Mouse (Mus musculus) MEL (cell line): ENCODE results near the gene Trf. TPM values are rescaled to one million over a fixed set of nuclear protein-coding genes. Genes with fewer than 3 reads are reported as not detected.

ENCODE experiments used
- DNase-seq: peaks from one replicate; pipeline ENCODE4 v3.0.0; 2011; ENCODE audit warnings: low read depth, low spot score
- H3K27ac ChIP-seq: 2 replicates; pipeline ENCODE4 v1.5.1; 2012; ENCODE audit warnings: low read depth, mild to moderate bottlenecking, control low read depth, low read length, moderate library complexity; ENCODE audit not compliant: control insufficient read depth
- H3K27me3 ChIP-seq, 2 experiments: fragments of 150-350 bp in 1 of 2; sonication (generic) in 1 of 2; 2 replicates each; pipeline ENCODE4 v1.6.1; 2012; ENCODE audit warnings: low read length in 2 of 2, mild to moderate bottlenecking in 2 of 2, improper control_type of control experiment in 1 of 2, moderate library complexity in 1 of 2; ENCODE audit not compliant: insufficient read depth in 2 of 2, control insufficient read depth in 1 of 2
- H3K36me3 ChIP-seq, 2 experiments: 2 replicates each; pipeline ENCODE4 v1.6.1; 2012 to 2014; ENCODE audit warnings: low read length in 2 of 2, improper control_type of control experiment in 1 of 2, inconsistent platforms in 1 of 2, mild to moderate bottlenecking in 1 of 2; ENCODE audit not compliant: insufficient read depth in 2 of 2, control insufficient read depth in 1 of 2
- H3K4me1 ChIP-seq, 2 experiments: fragments of 150-350 bp in 1 of 2; sonication (generic) in 1 of 2; 2 replicates each; pipeline ENCODE4 v1.6.1; 2012; ENCODE audit warnings: low read length in 2 of 2, improper control_type of control experiment in 1 of 2, mild to moderate bottlenecking in 1 of 2; ENCODE audit not compliant: insufficient read depth in 2 of 2, control insufficient read depth in 1 of 2
- H3K4me3 ChIP-seq, 2 experiments: fragments of 150-350 bp in 1 of 2; sonication (generic) in 1 of 2; 2 replicates each; pipeline ENCODE4 v1.5.1; 2012; ENCODE audit warnings: low read depth in 2 of 2, low read length in 2 of 2, mild to moderate bottlenecking in 2 of 2, moderate library complexity in 2 of 2, control low read depth in 1 of 2, improper control_type of control experiment in 1 of 2; ENCODE audit not compliant: control insufficient read depth in 1 of 2, insufficient read depth in 1 of 2
- H3K79me2 ChIP-seq: 2 replicates; pipeline ENCODE4 v1.6.1; 2012; ENCODE audit warnings: mild to moderate bottlenecking, low read length, moderate library complexity; ENCODE audit not compliant: control insufficient read depth, poor library complexity, insufficient read depth
- H3K9ac ChIP-seq: 2 replicates; pipeline ENCODE4 v1.6.1; 2012; ENCODE audit warnings: low read depth, mild to moderate bottlenecking, control low read depth, low read length, moderate library complexity; ENCODE audit not compliant: control insufficient read depth, poor library complexity, severe bottlenecking
- H3K9me3 ChIP-seq: fragments of 150-350 bp; sonication (generic); replicated peaks from 2 replicates; pipeline ENCODE4 v1.6.1; 2012; ENCODE audit warnings: mild to moderate bottlenecking, low read length, improper control_type of control experiment, moderate library complexity; ENCODE audit not compliant: insufficient read depth
- BHLHE40 ChIP-seq: IDR thresholded peaks from 2 replicates; pipeline ENCODE4 v1.6.1; 2012; ENCODE audit warnings: low read depth, mild to moderate bottlenecking, inconsistent platforms, low read length, improper control_type of control experiment, borderline replicate concordance
- CHD1 ChIP-seq: IDR thresholded peaks from 2 replicates; pipeline ENCODE4 v1.6.1; 2012; ENCODE audit warnings: low read depth, mild to moderate bottlenecking, inconsistent platforms, low read length, improper control_type of control experiment
- CHD2 ChIP-seq: IDR thresholded peaks from 2 replicates; pipeline ENCODE4 v1.6.1; 2011; ENCODE audit warnings: low read length, improper control_type of control experiment
- CTCF ChIP-seq, 3 experiments: IDR thresholded peaks in 2 of 3; conservative IDR thresholded peaks in 1 of 3; 2 replicates each; pipeline ENCODE4 v1.5.1; 2011 to 2012; ENCODE audit warnings: low read length in 3 of 3, low read depth in 2 of 3, mild to moderate bottlenecking in 2 of 3, improper control_type of control experiment in 1 of 3, inconsistent platforms in 1 of 3, mixed read lengths in 1 of 3, moderate library complexity in 1 of 3; ENCODE audit not compliant: control insufficient read depth in 1 of 3, insufficient read depth in 1 of 3, poor library complexity in 1 of 3, severe bottlenecking in 1 of 3
- ELF1 ChIP-seq: IDR thresholded peaks from 2 replicates; pipeline ENCODE4 v1.6.1; 2014; ENCODE audit warnings: low read depth, mild to moderate bottlenecking, inconsistent platforms, low read length, improper control_type of control experiment, moderate library complexity
- EP300 ChIP-seq, 2 experiments: IDR thresholded peaks; 2 replicates each; pipeline ENCODE4 v1.6.1; 2011; ENCODE audit warnings: improper control_type of control experiment in 2 of 2, low read length in 2 of 2, low read depth in 1 of 2, mild to moderate bottlenecking in 1 of 2
- ETS1 ChIP-seq: IDR thresholded peaks from 2 replicates; pipeline ENCODE4 v1.6.1; 2012; ENCODE audit warnings: low read depth, mild to moderate bottlenecking, inconsistent platforms, low read length, improper control_type of control experiment, moderate library complexity
- GABPA ChIP-seq: IDR thresholded peaks from 2 replicates; pipeline ENCODE4 v1.6.1; 2012; ENCODE audit warnings: low read depth, mild to moderate bottlenecking, inconsistent platforms, low read length, improper control_type of control experiment, moderate library complexity
- GATA1 ChIP-seq: IDR thresholded peaks from 2 replicates; pipeline ENCODE4 v1.6.1; 2011; ENCODE audit warnings: low read depth, low read length, improper control_type of control experiment
- JUND ChIP-seq: IDR thresholded peaks from 2 replicates; pipeline ENCODE4 v1.6.1; 2011; ENCODE audit warnings: low read depth, mild to moderate bottlenecking, improper control_type of control experiment, low read length
- KAT2A ChIP-seq: conservative IDR thresholded peaks from 2 replicates; pipeline ENCODE4 v1.6.1; 2012; ENCODE audit warnings: low read depth, low read length, improper control_type of control experiment, inconsistent platforms
- MAFK ChIP-seq: IDR thresholded peaks from 2 replicates; pipeline ENCODE4 v1.6.1; 2011; ENCODE audit warnings: low read depth, mild to moderate bottlenecking, low read length, improper control_type of control experiment, borderline replicate concordance
- MAX ChIP-seq: IDR thresholded peaks from 2 replicates; pipeline ENCODE4 v1.6.1; 2011; ENCODE audit warnings: low read length, improper control_type of control experiment
- MAZ ChIP-seq: IDR thresholded peaks from 2 replicates; pipeline ENCODE4 v1.6.1; 2012; ENCODE audit warnings: low read depth, mild to moderate bottlenecking, inconsistent platforms, low read length, improper control_type of control experiment
- MEF2A ChIP-seq: IDR thresholded peaks from 2 replicates; pipeline ENCODE4 v1.6.1; 2014; ENCODE audit warnings: low read depth, mild to moderate bottlenecking, inconsistent platforms, low read length, improper control_type of control experiment; ENCODE audit not compliant: poor library complexity, insufficient replicate concordance, severe bottlenecking; ENCODE audit errors: extremely low read depth
- MXI1 ChIP-seq: IDR thresholded peaks from 2 replicates; pipeline ENCODE4 v1.6.1; 2011; ENCODE audit warnings: mild to moderate bottlenecking, low read depth, low read length, improper control_type of control experiment
- MYB ChIP-seq: IDR thresholded peaks from 2 replicates; pipeline ENCODE4 v1.6.1; 2011; ENCODE audit warnings: mild to moderate bottlenecking, low read depth, low read length, improper control_type of control experiment
- MYC ChIP-seq: IDR thresholded peaks from 2 replicates; pipeline ENCODE4 v1.6.1; 2011; ENCODE audit warnings: low read depth, mild to moderate bottlenecking, low read length, improper control_type of control experiment, moderate library complexity
- NELFE ChIP-seq: IDR thresholded peaks from 2 replicates; pipeline ENCODE4 v1.6.1; 2011; ENCODE audit warnings: low read depth, low read length, improper control_type of control experiment
- NRF1 ChIP-seq: IDR thresholded peaks from 2 replicates; pipeline ENCODE4 v1.6.1; 2014; ENCODE audit warnings: low read depth, mild to moderate bottlenecking, inconsistent platforms, low read length, improper control_type of control experiment, moderate library complexity; ENCODE audit not compliant: poor library complexity, insufficient read depth, severe bottlenecking
- POLR2A ChIP-seq, 2 experiments: IDR thresholded peaks; 2 replicates each; pipeline ENCODE4 v1.6.1; 2011 to 2012; ENCODE audit warnings: low read length in 2 of 2, mild to moderate bottlenecking in 2 of 2, control low read depth in 1 of 2, improper control_type of control experiment in 1 of 2, low read depth in 1 of 2, moderate library complexity in 1 of 2; ENCODE audit not compliant: control insufficient read depth in 1 of 2, insufficient read depth in 1 of 2, poor library complexity in 1 of 2
- POLR2AphosphoS2 ChIP-seq: IDR thresholded peaks from 2 replicates; pipeline ENCODE4 v1.6.1; 2011; ENCODE audit warnings: low read length, improper control_type of control experiment
- POLR2AphosphoS5 ChIP-seq: IDR thresholded peaks from 2 replicates; pipeline ENCODE4 v1.6.1; 2012; ENCODE audit warnings: low read depth, borderline replicate concordance, mild to moderate bottlenecking, inconsistent platforms, low read length, moderate library complexity, mixed read lengths
- RCOR1 ChIP-seq: IDR thresholded peaks from 2 replicates; pipeline ENCODE4 v1.6.1; 2012; ENCODE audit warnings: low read depth, mild to moderate bottlenecking, inconsistent platforms, low read length, improper control_type of control experiment
- TAL1 ChIP-seq: IDR thresholded peaks from 2 replicates; pipeline ENCODE4 v1.6.1; 2012; ENCODE audit warnings: mild to moderate bottlenecking, inconsistent platforms, low read length, moderate library complexity, mixed read lengths
- TBP ChIP-seq: IDR thresholded peaks from 2 replicates; pipeline ENCODE4 v1.8.0; 2011; ENCODE audit warnings: low read depth, low read length, improper control_type of control experiment
- USF2 ChIP-seq, 2 experiments: IDR thresholded peaks; 2 replicates each; pipeline ENCODE4 v1.6.1; 2011 to 2012; ENCODE audit warnings: improper control_type of control experiment in 2 of 2, low read length in 2 of 2, borderline replicate concordance in 1 of 2, inconsistent platforms in 1 of 2, low read depth in 1 of 2, mild to moderate bottlenecking in 1 of 2; ENCODE audit not compliant: insufficient read depth in 1 of 2
- ZNF384 ChIP-seq: IDR thresholded peaks from 2 replicates; pipeline ENCODE4 v1.6.1; 2012; ENCODE audit warnings: low read depth, mild to moderate bottlenecking, inconsistent platforms, low read length, improper control_type of control experiment
- polyA plus RNA-seq, 2 experiments: library from polyadenylated mRNA; stranded (reverse) in 1 of 2; unstranded in 1 of 2; fragments of >175 nt in 1 of 2; fragments of >200 nt in 1 of 2; gene quantifications; 2 replicates each; pipeline versions ENCODE4 v1.2.1 to v1.2.4; 2012; ENCODE audit warnings: low replicate concordance in 2 of 2, low read depth in 1 of 2; ENCODE audit not compliant: insufficient read length in 2 of 2, insufficient read depth in 1 of 2, missing spikeins in 1 of 2
- total RNA-seq: library from RNA; depleted of rRNA; stranded (reverse); fragments of 300-350 nt; gene quantifications from 2 replicates; pipeline ENCODE4 v1.2.3, GENCODE M21; 2012

Gene Trf
- total and polyA plus RNA-seq, 3 experiments: not detected

DNA sequence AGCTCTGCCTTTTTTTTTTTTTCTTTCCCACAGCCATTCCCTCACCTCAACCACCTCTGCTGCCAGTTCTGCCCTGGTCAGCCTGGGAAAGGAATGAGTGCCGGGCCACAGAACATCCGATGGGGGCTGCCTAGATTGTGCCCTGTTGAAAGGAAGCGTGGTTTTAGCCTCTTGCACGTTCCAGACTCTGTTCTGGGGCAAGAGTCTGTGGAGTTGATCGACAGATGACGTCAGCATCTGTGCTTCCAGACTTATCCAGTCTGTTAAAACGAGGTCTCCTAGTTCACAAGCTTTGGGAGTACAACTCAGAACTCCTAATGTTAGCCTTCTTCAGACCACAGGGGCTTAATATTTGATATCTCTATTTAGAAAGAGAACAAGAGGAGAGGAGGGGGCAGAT lies 3.8 kb upstream of the Trf start:
- H3K9me3 ChIP-seq: no peaks in the 10 kb centered on the region
- H3K27me3 ChIP-seq: no peaks in the 10 kb centered on the region
- no peak overlapping the region for H3K4me3 ChIP-seq
- no peak overlapping the region for H3K27ac ChIP-seq
- 0 out of 4 replicates have a peak, but pooled peaks cover 0 to 3% of the 10 kb centered on the region in 2 experiments for H3K4me1 ChIP-seq
- H3K79me2 ChIP-seq: no peaks in the 10 kb centered on the region
- H3K36me3 ChIP-seq: no peaks in the 10 kb centered on the region
- TF ChIP-seq EP300 (IDR thresholded peaks at IDR 0.05; ENCODE audit: low read depth in 1 of 2, low read length in 2 of 2) (no peak), BHLHE40 (no peak), POLR2A (IDR thresholded peaks at IDR 0.05; ENCODE audit: control insufficient read depth in 1 of 2, insufficient read depth in 1 of 2, low read depth in 1 of 2, low read length in 2 of 2, poor library complexity in 1 of 2) (no peak), NELFE (no peak), CHD1 (no peak), GABPA (no peak), MXI1 (no peak), JUND (no peak), MYB (no peak), MYC (no peak), MAX (no peak), ETS1 (no peak), NRF1 (no peak), USF2 (IDR thresholded peaks at IDR 0.05; ENCODE audit: borderline replicate concordance in 1 of 2, insufficient read depth in 1 of 2, low read depth in 1 of 2, low read length in 2 of 2) (no peak), ELF1 (no peak), GATA1 (no peak), CTCF (IDR thresholded peaks at IDR 0.05 in 2 of 3, conservative IDR thresholded peaks at IDR 0.05 in 1 of 3; ENCODE audit: control insufficient read depth in 1 of 3, insufficient read depth in 1 of 3, low read depth in 2 of 3, low read length in 3 of 3, poor library complexity in 1 of 3, severe bottlenecking in 1 of 3) (no peak), POLR2AphosphoS5 (no peak), ZNF384 (no peak)
- no peak overlapping the region for H3K9ac ChIP-seq
- DNase-seq: no peak

GRCm38 (mm10) chr9:103233006-103233395 lies 2.8 kb upstream of the Trf start:
- H3K27me3 ChIP-seq: no peaks in the 10 kb centered on the region
- H3K27ac ChIP-seq: no peak overlapping the region
- no peak for DNase-seq
- H3K79me2 ChIP-seq: no peaks in the 10 kb centered on the region
- H3K4me3 ChIP-seq: no peak overlapping the region
- H3K4me1 ChIP-seq: 0 out of 4 replicates have a peak, but pooled peaks cover 0 to 3% of the 10 kb centered on the region in 2 experiments
- H3K36me3 ChIP-seq: no peaks in the 10 kb centered on the region
- TF ChIP-seq TAL1: no peak
- TF ChIP-seq BHLHE40: no peak
- no peak for TF ChIP-seq KAT2A
- no peak for TF ChIP-seq POLR2A (IDR thresholded peaks at IDR 0.05; ENCODE audit: control insufficient read depth in 1 of 2, insufficient read depth in 1 of 2, low read depth in 1 of 2, low read length in 2 of 2, poor library complexity in 1 of 2)
- no peak for TF ChIP-seq MAZ
- no peak for TF ChIP-seq POLR2AphosphoS5
- TF ChIP-seq MEF2A: no peak
- TF ChIP-seq RCOR1: no peak
- no peak for TF ChIP-seq MYB
- no peak for TF ChIP-seq POLR2AphosphoS2
- TF ChIP-seq CHD1: no peak
- no peak for TF ChIP-seq TBP
- TF ChIP-seq MAFK: no peak
- TF ChIP-seq USF2 (IDR thresholded peaks at IDR 0.05; ENCODE audit: borderline replicate concordance in 1 of 2, insufficient read depth in 1 of 2, low read depth in 1 of 2, low read length in 2 of 2): no peak
- no peak for TF ChIP-seq NRF1
- no peak for TF ChIP-seq CHD2
- no peaks in the 10 kb centered on the region for H3K9me3 ChIP-seq
- no peak overlapping the region for H3K9ac ChIP-seq
